Mouse (Mus musculus): ENCODE measurements around the gene Slc29a2.

The Slc29a2 gene

GRCm38 (mm10) chr19:5058801-5059771 lies 35.4 kb downstream of the Slc29a2 start:
- DNase-seq (ENCODE audit: low spot score in 2 of 2) = no peak

GRCm38 (mm10) chr19:5060365-5061330 lies 37.0 kb downstream of the Slc29a2 start:
- no peak for DNase-seq (ENCODE audit: low spot score in 2 of 2)

GRCm38 (mm10) chr19:5062041-5062440 lies 38.4 kb downstream of the Slc29a2 start:
- no peak for DNase-seq (ENCODE audit: low spot score in 2 of 2)

- DNase-seq (ENCODE audit: low spot score in 2 of 2) = no peak
These were observed 38.8 kb downstream of the Slc29a2 start for GRCm38 (mm10) chr19:5062446-5062845.

- no peak for DNase-seq (ENCODE audit: low spot score in 2 of 2)
These were observed 41.4 kb downstream of the Slc29a2 start for GRCm38 (mm10) chr19:5065104-5065503.

GRCm38 (mm10) chr19:5067040-5067799 lies 43.6 kb downstream of the Slc29a2 start:
- peak in 1 of 2 experiments; percentile 62 for DNase-seq (ENCODE audit: low spot score in 2 of 2)

- DNase-seq (ENCODE audit: low spot score in 2 of 2) = no peak
These were observed 44.4 kb downstream of the Slc29a2 start, which contains the start of gene Cd248 for GRCm38 (mm10) chr19:5067867-5068569. Gene Cd248 (plus strand): TSS chr19:5068078.

GRCm38 (mm10) chr19:5068570-5069234 lies 45.0 kb downstream of the Slc29a2 start:
- DNase-seq (ENCODE audit: low spot score in 2 of 2) = no peak

GRCm38 (mm10) chr19:5069486-5069885 lies 45.8 kb downstream of the Slc29a2 start:
- no peak for DNase-seq (ENCODE audit: low spot score in 2 of 2)

- no peak for DNase-seq (ENCODE audit: low spot score in 2 of 2)
These were observed 46.3 kb downstream of the Slc29a2 start for GRCm38 (mm10) chr19:5069978-5070377.

GRCm38 (mm10) chr19:5071077-5071476 lies 47.4 kb downstream of the Slc29a2 start:
- no peak for DNase-seq (ENCODE audit: low spot score in 2 of 2)

- peak; percentile 75 to 83 for DNase-seq (ENCODE audit: low spot score in 2 of 2)
These were observed 48.1 kb downstream of the Slc29a2 start for GRCm38 (mm10) chr19:5071545-5072369.

GRCm38 (mm10) chr19:5072389-5073019 lies 48.8 kb downstream of the Slc29a2 start:
- DNase-seq (ENCODE audit: low spot score in 2 of 2) = no peak

GRCm38 (mm10) chr19:5073028-5073427 lies 49.4 kb downstream of the Slc29a2 start:
- peak in 1 of 2 experiments; percentile 56 for DNase-seq (ENCODE audit: low spot score in 2 of 2)

GRCm38 (mm10) chr19:5073518-5073917 lies 49.9 kb downstream of the Slc29a2 start:
- DNase-seq (ENCODE audit: low spot score in 2 of 2) = no peak

GRCm38 (mm10) chr19:5079279-5079678 lies 55.6 kb downstream of the Slc29a2 start:
- DNase-seq (ENCODE audit: low spot score in 2 of 2) = no peak

Measured in spleen, postnatal 4 days (tissue).